Mouse (Mus musculus) E14TG2a.4 (cell line): ENCODE measurements around the gene Asic1.

ENCODE experiments used
- CTCF ChIP-seq: conservative IDR thresholded peaks from 2 replicates; pipeline ENCODE4 v1.5.1; 2014; ENCODE audit warnings: low read length
- NANOG ChIP-seq: IDR thresholded peaks from 2 replicates; pipeline ENCODE4 v1.6.1; 2014; ENCODE audit warnings: borderline replicate concordance, low read length, mixed read lengths
- POU5F1 ChIP-seq: IDR thresholded peaks from 2 replicates; pipeline ENCODE4 v1.6.1; 2014; ENCODE audit warnings: low read length, borderline replicate concordance

DNA sequence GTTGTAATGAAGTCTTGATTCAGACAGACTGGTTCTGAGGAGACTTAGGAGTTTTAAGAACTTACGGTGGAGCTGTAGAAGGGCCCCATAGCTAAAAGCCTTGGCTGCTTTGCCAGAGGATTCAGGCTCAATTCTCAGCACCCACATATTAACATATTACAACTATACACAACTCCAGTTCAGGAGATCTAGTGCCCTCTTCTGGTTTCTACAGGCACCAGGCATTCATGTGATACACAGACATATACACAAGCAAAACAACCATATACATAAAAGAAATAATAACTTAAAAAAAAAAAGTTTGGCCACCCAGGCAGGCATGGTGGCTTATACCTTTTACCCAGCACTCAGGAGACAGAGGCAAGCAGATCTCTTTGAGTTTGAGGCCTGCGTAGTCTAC lies 2.6 kb upstream of the Asic1 start:
- TF ChIP-seq CTCF (no peak), POU5F1 (no peak), NANOG (no peak)
